Mouse (Mus musculus) brain, embryonic 14.5 days (tissue): Measurements from ENCODE around the gene Stx2. TPM values are rescaled to one million over a fixed set of nuclear protein-coding genes. Genes with fewer than 3 reads are reported as not detected.

Experiments used
- DNase-seq: peaks from one replicate; pipeline ENCODE4 v3.0.0-alpha.2; 2011; ENCODE audit warnings: low read depth
- CTCF ChIP-seq: fragments of 200-500 bp; IDR thresholded peaks from 2 replicates; pipeline ENCODE4 v1.5.1; 2012; ENCODE audit warnings: inconsistent platforms, mild to moderate bottlenecking, moderate library complexity, borderline replicate concordance; ENCODE audit not compliant: insufficient read depth, insufficient read length; ENCODE audit errors: extremely low read depth
- POLR2A ChIP-seq: fragments of 200-500 bp; IDR thresholded peaks from 2 replicates; pipeline ENCODE4 v1.6.1; 2012; ENCODE audit warnings: mild to moderate bottlenecking, inconsistent platforms, borderline replicate concordance; ENCODE audit not compliant: poor library complexity, insufficient read depth, insufficient read length, severe bottlenecking; ENCODE audit errors: extremely low read depth
- polyA plus RNA-seq: library from polyadenylated mRNA; depleted of rRNA; stranded (reverse); fragments of >200 nt; gene quantifications from 2 replicates; pipeline ENCODE4 v1.2.3, GENCODE M21; 2012; rRNA removed

Stx2 gene
- 40.9 and 43.4 TPM in 2 replicates for polyA plus RNA-seq

DNA sequence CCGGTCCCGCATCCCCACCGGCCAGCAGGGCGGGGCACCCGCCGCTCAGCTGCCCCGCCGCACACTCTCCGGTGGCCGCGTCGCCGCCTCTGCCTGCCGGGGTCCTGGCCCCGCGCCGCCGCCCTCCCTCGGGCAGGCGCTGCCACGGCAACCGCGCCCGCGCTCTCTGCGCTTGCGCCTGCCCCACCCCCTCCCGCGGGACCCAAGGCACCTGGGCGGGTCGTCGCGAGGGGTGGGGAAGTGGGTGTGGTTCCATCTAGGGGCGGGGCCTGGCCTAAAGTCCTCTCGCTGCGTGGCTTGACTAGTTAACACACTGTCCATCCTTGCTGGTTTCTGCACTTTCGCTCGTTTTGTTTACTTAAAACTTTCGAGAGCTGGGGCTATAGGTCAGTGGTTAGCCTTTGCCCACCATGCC lies at the start of gene Stx2:
Stx2 (minus strand) TSS at position 163 of the 415 bp plus-strand sequence.
- TF ChIP-seq POLR2A (peak; percentile 85), CTCF (no peak)
- DNase-seq: peak; percentile 93

DNA sequence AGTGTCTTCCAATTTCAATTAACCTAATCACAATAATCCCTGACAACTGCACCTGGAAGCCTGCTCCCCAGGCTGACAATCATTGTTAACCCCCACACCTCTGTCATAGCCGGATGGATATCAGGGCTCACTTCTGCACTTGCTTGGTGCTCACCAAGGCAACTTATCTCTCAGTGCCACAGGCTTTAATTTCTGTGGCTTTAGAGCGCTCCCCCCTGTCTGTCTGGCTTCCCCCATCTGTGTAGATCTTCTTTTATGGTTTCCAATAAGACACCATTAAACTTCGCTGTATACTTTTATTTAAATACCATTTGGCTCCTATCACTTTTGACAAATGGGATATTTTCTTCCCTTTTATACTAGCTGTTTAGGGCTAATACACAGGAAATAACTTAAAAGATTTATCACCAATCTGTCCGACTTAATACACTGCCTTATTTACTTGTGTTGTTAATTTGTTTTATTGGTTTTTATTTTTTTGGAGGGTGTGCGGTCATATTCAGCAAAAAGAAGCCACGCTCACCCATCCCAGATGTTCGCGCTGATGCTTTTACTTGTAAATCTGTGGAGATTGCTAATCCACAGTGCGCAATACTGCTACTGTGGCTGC lies 46.4 kb upstream of the Stx2 start:
- no peak for DNase-seq
- TF ChIP-seq CTCF (no peak), POLR2A (no peak)

DNA sequence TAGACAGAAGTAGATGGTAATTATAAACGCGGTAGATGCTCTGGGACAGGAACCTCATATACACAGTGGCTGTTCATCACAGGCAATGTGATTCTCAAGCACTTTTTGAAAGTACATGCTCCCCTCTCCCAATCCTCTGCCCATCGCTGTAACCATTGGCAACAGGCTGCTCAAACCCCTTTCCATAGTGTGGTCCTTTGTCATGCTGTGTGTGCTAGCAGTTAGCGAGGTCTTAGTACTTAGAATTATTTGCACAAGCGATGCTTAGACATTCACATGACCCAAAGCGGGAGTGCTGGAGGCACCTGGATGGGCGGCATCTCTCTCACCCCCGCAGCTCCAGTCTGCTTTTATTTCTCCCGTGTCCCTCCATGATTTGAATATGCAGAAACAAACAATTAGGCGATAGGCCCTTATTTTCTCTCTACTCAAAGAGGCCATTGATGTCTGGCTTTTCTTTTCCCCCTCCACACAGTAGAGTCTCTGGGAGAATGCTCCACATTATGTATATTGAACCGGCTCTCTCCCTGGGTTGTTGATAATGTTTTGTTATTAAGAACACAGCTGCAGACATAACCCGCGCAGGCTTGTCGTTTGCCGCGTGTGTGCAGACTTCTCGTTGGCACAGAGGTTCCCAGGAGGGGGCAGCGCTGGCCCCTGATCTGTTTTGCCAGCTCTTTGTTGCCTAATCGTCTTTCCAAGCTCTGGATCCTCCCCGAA lies 44.4 kb upstream of the Stx2 start:
- TF ChIP-seq CTCF (no peak), POLR2A (no peak)
- peak; percentile 92 for DNase-seq

DNA sequence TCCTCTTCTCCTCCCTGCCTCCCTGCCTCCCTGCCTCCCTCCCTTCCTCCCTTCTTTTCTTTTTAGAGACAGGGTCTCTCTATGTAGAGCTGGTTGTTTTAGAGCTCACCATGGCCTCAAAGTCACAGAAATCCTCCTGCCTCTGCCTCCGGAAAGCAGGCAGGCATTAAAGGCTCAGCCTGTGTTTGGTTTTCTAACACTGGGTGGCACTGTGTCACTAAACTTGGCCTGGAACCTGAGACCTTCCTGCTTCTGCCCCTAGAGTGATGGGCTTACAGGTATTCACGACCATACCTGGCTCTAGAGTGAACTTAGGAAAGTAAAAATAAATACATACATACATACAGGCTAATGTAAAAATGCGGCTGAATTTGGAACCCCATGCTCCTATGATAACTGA lies 43.5 kb upstream of the Stx2 start:
- peak; percentile 24; the same call in 1 of the 2 replicates for TF ChIP-seq CTCF
- TF ChIP-seq POLR2A: no peak
- no peak for DNase-seq

DNA sequence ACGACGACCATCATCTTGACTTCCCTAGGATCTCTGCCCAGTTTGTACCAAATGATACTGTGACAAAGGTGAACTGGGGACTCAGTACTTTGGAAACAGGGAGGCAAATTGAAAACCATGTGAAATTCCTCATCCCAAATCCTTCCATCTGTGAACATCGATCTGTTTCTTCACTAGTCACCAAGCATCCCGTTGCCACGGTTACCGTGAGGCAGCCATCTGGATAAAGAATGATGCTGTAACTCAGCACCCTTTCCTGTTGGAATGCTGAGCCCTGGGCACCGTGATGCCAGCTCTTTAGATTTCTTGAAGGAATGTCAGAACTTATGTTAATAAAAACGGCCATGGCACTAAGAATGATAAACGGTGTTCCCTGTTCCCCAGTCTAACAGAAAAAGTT lies 41.0 kb upstream of the Stx2 start:
- no peak for TF ChIP-seq POLR2A
- no peak for TF ChIP-seq CTCF
- peak; percentile 91 for DNase-seq

DNA sequence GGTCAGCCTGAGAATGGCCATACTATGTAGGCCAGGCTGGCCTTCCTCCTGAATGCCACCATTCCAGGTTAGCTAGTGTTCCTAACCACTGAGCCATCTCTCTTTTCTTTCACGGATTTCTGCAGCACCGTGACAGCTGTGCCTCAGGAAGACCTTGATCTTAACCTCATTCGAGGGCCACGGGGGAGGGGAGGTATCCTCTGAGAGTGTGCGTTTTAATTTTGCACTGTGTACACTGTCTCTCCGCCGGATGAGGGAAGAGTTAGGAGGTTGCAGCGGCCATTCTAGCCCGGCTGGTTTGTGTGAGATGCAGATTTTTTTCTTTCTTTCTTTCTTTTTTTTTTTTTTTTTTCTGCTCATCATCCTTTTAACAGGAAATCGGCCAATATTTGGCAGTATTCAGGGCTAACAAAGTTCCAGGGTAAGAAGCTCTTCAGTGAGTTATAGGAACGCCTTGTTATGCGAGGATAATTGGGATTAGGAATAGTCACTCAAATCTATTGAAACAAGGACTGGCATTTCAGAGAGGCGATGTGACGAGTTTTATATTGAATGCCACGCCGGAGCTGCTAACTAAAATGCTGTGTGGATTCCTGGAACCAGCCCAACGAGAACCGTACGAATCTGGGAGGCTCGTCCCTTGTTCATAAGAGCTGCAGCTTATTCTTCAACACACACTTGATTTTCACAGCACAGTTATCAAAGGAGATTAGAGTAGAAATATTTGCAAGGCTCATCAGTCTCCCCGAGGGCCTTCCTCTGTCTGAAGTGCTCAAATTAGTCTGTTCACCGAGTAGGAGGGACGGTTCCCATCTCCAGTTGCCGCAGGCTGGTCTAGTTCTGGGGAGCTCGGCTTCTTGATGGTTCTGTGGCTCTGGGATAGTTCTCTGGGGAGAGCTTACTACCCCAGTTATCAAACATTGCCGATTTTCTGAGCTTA lies 37.5 kb upstream of the Stx2 start:
- DNase-seq: peak; percentile 87
- TF ChIP-seq CTCF (no peak), POLR2A (no peak)

DNA sequence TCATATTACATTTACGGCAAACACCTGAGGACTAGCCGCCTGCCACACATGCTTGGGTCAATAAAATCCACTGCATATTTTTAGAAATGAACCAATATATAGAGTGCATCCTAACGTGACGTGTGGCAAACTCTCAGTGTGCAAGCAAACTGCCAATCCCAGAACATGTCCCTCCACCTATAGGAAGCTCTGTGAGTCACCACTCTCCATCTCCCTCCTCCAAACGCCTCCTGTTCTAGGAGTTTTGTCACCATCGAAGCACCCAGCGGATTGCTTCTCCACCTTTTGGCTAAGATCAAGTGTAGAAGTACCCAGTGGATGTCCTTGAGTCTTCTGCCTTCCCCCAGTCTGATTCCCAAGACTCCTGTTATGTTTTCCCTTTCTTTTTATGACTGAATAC lies 29.4 kb upstream of the Stx2 start:
- no peak for DNase-seq
- TF ChIP-seq POLR2A: no peak

DNA sequence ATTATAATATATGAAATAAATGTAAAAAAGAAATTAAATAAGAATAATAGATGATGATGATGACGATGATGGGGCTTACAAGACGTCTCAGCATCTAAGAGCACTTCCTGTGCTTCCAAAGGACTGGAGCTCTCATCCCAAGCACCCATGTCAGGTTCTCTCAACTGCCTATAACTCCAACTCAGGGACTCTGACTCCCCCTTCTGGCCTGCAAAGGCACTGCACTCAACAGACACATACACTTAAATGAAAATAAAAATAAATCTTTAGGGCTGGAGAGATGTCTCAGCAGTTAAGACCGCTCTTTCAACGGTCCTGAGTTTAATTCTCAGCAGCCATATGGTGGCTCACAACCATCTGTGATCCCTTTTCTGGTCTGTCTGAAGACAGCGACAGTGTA lies 28.3 kb upstream of the Stx2 start:
- peak; percentile 22; the same call in 1 of the 2 replicates for TF ChIP-seq CTCF
- no peak for TF ChIP-seq POLR2A
- no peak for DNase-seq

DNA sequence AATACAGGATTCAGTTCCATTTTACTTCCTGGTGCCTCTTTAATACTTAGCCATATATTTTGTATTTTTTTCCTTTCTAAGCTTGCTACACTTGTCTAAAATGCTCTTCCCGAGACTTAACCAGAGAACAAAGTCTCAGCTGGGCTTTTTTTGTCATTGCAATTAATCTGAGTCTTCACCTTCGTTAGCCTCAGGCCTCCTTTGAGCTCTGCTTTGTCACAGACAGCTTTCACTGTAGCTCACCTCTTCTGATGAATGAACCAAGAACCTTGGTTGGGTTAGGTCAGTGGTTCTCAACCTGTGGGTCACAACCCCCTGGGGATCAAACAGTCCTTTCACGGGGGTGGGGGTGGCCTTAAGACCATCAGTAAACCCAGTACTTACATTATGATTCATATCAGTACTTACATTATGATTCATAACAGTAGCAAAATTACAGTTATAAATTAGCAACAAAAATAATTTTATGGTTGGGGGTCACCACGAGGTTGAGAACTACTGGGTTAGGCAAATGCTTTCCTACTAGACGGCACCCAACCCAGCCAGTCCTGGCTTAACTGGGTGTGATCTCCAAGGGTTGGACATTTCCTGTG lies 20.9 kb upstream of the Stx2 start:
- TF ChIP-seq POLR2A (no peak), CTCF (no peak)
- no peak for DNase-seq

DNA sequence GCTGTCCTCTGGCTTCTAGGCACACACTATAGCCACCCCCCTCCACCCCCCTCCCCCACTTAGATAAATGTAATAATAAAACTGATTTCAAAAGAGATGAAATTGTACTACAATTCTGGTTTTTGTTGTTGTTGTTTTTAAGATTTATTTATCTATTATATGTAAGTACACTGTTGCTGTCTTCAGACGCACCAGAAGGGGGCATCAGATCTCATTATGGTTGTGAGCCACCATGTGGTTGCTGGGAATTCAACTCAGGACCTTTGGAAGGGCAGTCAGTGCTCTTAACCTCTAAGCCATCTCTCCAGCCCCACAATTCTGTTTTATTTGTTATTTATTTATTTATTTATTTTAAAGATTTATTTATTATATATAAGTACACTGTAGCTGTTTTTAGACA lies 18.3 kb upstream of the Stx2 start:
- no peak for DNase-seq
- TF ChIP-seq POLR2A (no peak), CTCF (no peak)

DNA sequence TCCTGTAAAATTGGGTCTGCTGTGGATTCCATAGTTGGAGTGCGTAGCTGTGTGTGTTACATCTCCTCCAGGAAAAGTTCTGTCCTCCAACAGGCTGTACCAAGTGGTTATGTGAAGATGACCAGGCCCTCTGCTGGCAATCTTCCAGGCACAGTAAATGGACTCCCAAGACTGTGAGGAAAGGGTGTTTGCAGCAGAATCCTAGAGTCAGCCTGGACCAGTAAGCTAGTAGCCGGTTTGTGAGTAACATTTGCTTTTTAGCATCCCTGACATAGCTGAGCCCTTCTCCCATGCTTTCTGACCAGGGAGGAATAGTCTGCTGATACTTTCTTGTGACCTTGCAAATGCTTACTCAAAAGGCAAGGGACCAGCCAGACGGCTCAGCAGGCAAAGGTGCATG lies 17.8 kb upstream of the Stx2 start:
- TF ChIP-seq CTCF: no peak
- TF ChIP-seq POLR2A: no peak
- DNase-seq: no peak
